Mouse (Mus musculus) stomach, postnatal 0 days (tissue): ENCODE data around the gene Zfp853.

ENCODE experiments used
- CTCF ChIP-seq: IDR thresholded peaks from 2 replicates; pipeline ENCODE4 v1.5.1; 2016; ENCODE audit warnings: antibody characterized with exemption, low read depth, mild to moderate bottlenecking, moderate library complexity
- EP300 ChIP-seq: optimal IDR thresholded peaks from 2 replicates; pipeline ENCODE3; 2016; ENCODE audit warnings: antibody characterized with exemption

DNA sequence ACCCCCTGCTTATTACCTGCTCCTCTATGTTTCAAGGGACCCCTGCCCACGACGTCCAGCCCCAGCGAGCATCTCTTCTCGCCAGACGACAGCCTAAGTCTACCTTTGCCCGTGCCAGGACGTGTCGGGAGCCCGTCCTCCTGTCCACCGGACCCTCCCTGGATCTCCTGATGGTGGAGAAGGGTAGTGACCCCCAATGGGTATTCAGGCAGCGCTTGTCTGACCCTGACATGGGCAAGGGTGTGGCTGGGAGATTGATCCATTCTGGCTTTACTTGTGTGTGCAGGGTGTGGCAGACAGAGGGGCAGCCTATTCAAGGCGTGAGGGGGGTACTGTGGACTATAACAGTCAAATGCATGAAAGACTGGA lies 23.3 kb downstream of the Zfp853 start:
- no peak for TF ChIP-seq CTCF
- TF ChIP-seq EP300, result no peak
